Mouse (Mus musculus): ENCODE results near the gene Cks1b. TPM values are rescaled to one million over a fixed set of nuclear protein-coding genes. Genes with fewer than 3 reads are reported as not detected.

The Cks1b gene
- total and polyA plus RNA-seq, 3 experiments: 177 to 438 (median 271) TPM

DNA sequence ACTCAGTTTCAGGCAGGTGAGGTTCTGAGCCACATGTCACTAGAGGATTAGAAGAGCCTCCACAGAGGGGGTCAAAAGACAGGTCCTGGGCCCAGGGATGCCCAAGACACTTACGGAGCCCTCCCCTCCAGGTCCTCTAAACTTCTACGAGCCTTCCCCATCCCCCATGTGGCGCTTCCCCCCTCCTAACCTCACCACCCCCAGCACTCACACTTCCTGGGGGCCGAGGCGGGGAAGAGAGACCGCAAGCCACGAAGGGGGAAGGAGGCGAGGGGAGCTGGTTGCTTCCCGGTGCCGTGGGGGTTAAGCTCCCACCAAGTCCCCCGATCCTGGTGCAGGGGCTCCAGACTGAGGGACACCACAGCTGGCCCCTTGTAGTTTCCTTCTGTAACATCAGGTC is 32.7 kb downstream of the Cks1b start:
- H3K4me1 ChIP-seq (ENCODE audit: control insufficient read depth in 1 of 2, insufficient read depth in 2 of 2, low read length in 2 of 2): peaks cover 7 to 28% of the 10 kb centered on the region in 2 experiments
- H3K9ac ChIP-seq (ENCODE audit: control insufficient read depth, low read depth, low read length, poor library complexity, severe bottlenecking): no peak overlapping the region
- no peaks in the 10 kb centered on the region for H3K79me2 ChIP-seq (ENCODE audit: control insufficient read depth, insufficient read depth, low read length, poor library complexity)
- peaks cover 0 to 22% of the 10 kb centered on the region in 2 experiments; a peak in 2 of 4 replicates for H3K36me3 ChIP-seq (ENCODE audit: control insufficient read depth in 1 of 2, insufficient read depth in 2 of 2, low read length in 2 of 2)
- TF ChIP-seq POLR2A (IDR thresholded peaks at IDR 0.05; ENCODE audit: control insufficient read depth in 1 of 2, insufficient read depth in 1 of 2, low read depth in 1 of 2, low read length in 2 of 2, poor library complexity in 1 of 2) (no peak), ZC3H11A (IDR thresholded peaks at IDR 0.05; ENCODE audit: low read depth, low read length) (no peak), USF2 (IDR thresholded peaks at IDR 0.05; ENCODE audit: borderline replicate concordance in 1 of 2, insufficient read depth in 1 of 2, low read depth in 1 of 2, low read length in 2 of 2) (no peak), JUND (IDR thresholded peaks at IDR 0.05; ENCODE audit: low read depth, low read length) (no peak), KAT2A (conservative IDR thresholded peaks at IDR 0.05; ENCODE audit: low read depth, low read length) (no peak), SIN3A (IDR thresholded peaks at IDR 0.05; ENCODE audit: low read length) (no peak), MEF2A (IDR thresholded peaks at IDR 0.05; ENCODE audit: extremely low read depth, insufficient replicate concordance, low read depth, low read length, poor library complexity, severe bottlenecking) (no peak), RCOR1 (IDR thresholded peaks at IDR 0.05; ENCODE audit: low read depth, low read length) (no peak), NELFE (IDR thresholded peaks at IDR 0.05; ENCODE audit: low read depth, low read length) (no peak), USF1 (IDR thresholded peaks at IDR 0.05; ENCODE audit: low read depth, low read length) (no peak), ZKSCAN1 (IDR thresholded peaks at IDR 0.05; ENCODE audit: low read depth, low read length) (no peak), BHLHE40 (IDR thresholded peaks at IDR 0.05; ENCODE audit: borderline replicate concordance, low read depth, low read length) (no peak), ZMIZ1 (IDR thresholded peaks at IDR 0.05; ENCODE audit: low read depth, low read length) (no peak), ZNF384 (IDR thresholded peaks at IDR 0.05; ENCODE audit: low read depth, low read length) (no peak), MYB (IDR thresholded peaks at IDR 0.05; ENCODE audit: low read depth, low read length) (no peak), MAX (IDR thresholded peaks at IDR 0.05; ENCODE audit: low read length) (no peak), SMC3 (IDR thresholded peaks at IDR 0.05; ENCODE audit: low read depth, low read length) (no peak), CTCF (IDR thresholded peaks at IDR 0.05 in 2 of 3, conservative IDR thresholded peaks at IDR 0.05 in 1 of 3; ENCODE audit: control insufficient read depth in 1 of 3, insufficient read depth in 1 of 3, low read depth in 2 of 3, low read length in 3 of 3, poor library complexity in 1 of 3, severe bottlenecking in 1 of 3) (no peak), HCFC1 (IDR thresholded peaks at IDR 0.05; ENCODE audit: low read depth, low read length) (no peak), RAD21 (IDR thresholded peaks at IDR 0.05; ENCODE audit: low read depth, low read length) (no peak)
- H3K4me3 ChIP-seq (ENCODE audit: control insufficient read depth in 1 of 2, insufficient read depth in 1 of 2, low read depth in 2 of 2, low read length in 2 of 2): no peak overlapping the region
- H3K9me3 ChIP-seq (replicated peaks; ENCODE audit: insufficient read depth, low read length): no peaks in the 10 kb centered on the region
- no peak overlapping the region for H3K27ac ChIP-seq (ENCODE audit: control insufficient read depth, low read depth, low read length)
- no peaks in the 10 kb centered on the region for H3K27me3 ChIP-seq (ENCODE audit: control insufficient read depth in 1 of 2, insufficient read depth in 2 of 2, low read length in 2 of 2)
- DNase-seq (ENCODE audit: low read depth, low spot score): no peak
